Mouse (Mus musculus) MEL (cell line): ENCODE data around the gene Fuom. TPM values are rescaled to one million over a fixed set of nuclear protein-coding genes. Genes with fewer than 3 reads are reported as not detected.

ENCODE experiments used
- DNase-seq: peaks from one replicate; pipeline ENCODE4 v3.0.0; 2011; ENCODE audit warnings: low read depth, low spot score
- H3K27ac ChIP-seq: 2 replicates; pipeline ENCODE4 v1.5.1; 2012; ENCODE audit warnings: low read depth, mild to moderate bottlenecking, control low read depth, low read length, moderate library complexity; ENCODE audit not compliant: control insufficient read depth
- H3K27me3 ChIP-seq, 2 experiments: fragments of 150-350 bp in 1 of 2; sonication (generic) in 1 of 2; 2 replicates each; pipeline ENCODE4 v1.6.1; 2012; ENCODE audit warnings: low read length in 2 of 2, mild to moderate bottlenecking in 2 of 2, improper control_type of control experiment in 1 of 2, moderate library complexity in 1 of 2; ENCODE audit not compliant: insufficient read depth in 2 of 2, control insufficient read depth in 1 of 2
- H3K36me3 ChIP-seq, 2 experiments: 2 replicates each; pipeline ENCODE4 v1.6.1; 2012 to 2014; ENCODE audit warnings: low read length in 2 of 2, improper control_type of control experiment in 1 of 2, inconsistent platforms in 1 of 2, mild to moderate bottlenecking in 1 of 2; ENCODE audit not compliant: insufficient read depth in 2 of 2, control insufficient read depth in 1 of 2
- H3K4me1 ChIP-seq, 2 experiments: fragments of 150-350 bp in 1 of 2; sonication (generic) in 1 of 2; 2 replicates each; pipeline ENCODE4 v1.6.1; 2012; ENCODE audit warnings: low read length in 2 of 2, improper control_type of control experiment in 1 of 2, mild to moderate bottlenecking in 1 of 2; ENCODE audit not compliant: insufficient read depth in 2 of 2, control insufficient read depth in 1 of 2
- H3K4me3 ChIP-seq, 2 experiments: fragments of 150-350 bp in 1 of 2; sonication (generic) in 1 of 2; 2 replicates each; pipeline ENCODE4 v1.5.1; 2012; ENCODE audit warnings: low read depth in 2 of 2, low read length in 2 of 2, mild to moderate bottlenecking in 2 of 2, moderate library complexity in 2 of 2, control low read depth in 1 of 2, improper control_type of control experiment in 1 of 2; ENCODE audit not compliant: control insufficient read depth in 1 of 2, insufficient read depth in 1 of 2
- H3K79me2 ChIP-seq: 2 replicates; pipeline ENCODE4 v1.6.1; 2012; ENCODE audit warnings: mild to moderate bottlenecking, low read length, moderate library complexity; ENCODE audit not compliant: control insufficient read depth, poor library complexity, insufficient read depth
- H3K9ac ChIP-seq: 2 replicates; pipeline ENCODE4 v1.6.1; 2012; ENCODE audit warnings: low read depth, mild to moderate bottlenecking, control low read depth, low read length, moderate library complexity; ENCODE audit not compliant: control insufficient read depth, poor library complexity, severe bottlenecking
- H3K9me3 ChIP-seq: fragments of 150-350 bp; sonication (generic); replicated peaks from 2 replicates; pipeline ENCODE4 v1.6.1; 2012; ENCODE audit warnings: mild to moderate bottlenecking, low read length, improper control_type of control experiment, moderate library complexity; ENCODE audit not compliant: insufficient read depth
- CTCF ChIP-seq, 3 experiments: IDR thresholded peaks in 2 of 3; conservative IDR thresholded peaks in 1 of 3; 2 replicates each; pipeline ENCODE4 v1.5.1; 2011 to 2012; ENCODE audit warnings: low read length in 3 of 3, low read depth in 2 of 3, mild to moderate bottlenecking in 2 of 3, improper control_type of control experiment in 1 of 3, inconsistent platforms in 1 of 3, mixed read lengths in 1 of 3, moderate library complexity in 1 of 3; ENCODE audit not compliant: control insufficient read depth in 1 of 3, insufficient read depth in 1 of 3, poor library complexity in 1 of 3, severe bottlenecking in 1 of 3
- E2F4 ChIP-seq: IDR thresholded peaks from 2 replicates; pipeline ENCODE4 v1.6.1; 2011; ENCODE audit warnings: low read depth, low read length, improper control_type of control experiment, borderline replicate concordance
- ELF1 ChIP-seq: IDR thresholded peaks from 2 replicates; pipeline ENCODE4 v1.6.1; 2014; ENCODE audit warnings: low read depth, mild to moderate bottlenecking, inconsistent platforms, low read length, improper control_type of control experiment, moderate library complexity
- ETS1 ChIP-seq: IDR thresholded peaks from 2 replicates; pipeline ENCODE4 v1.6.1; 2012; ENCODE audit warnings: low read depth, mild to moderate bottlenecking, inconsistent platforms, low read length, improper control_type of control experiment, moderate library complexity
- HCFC1 ChIP-seq: IDR thresholded peaks from 2 replicates; pipeline ENCODE4 v1.6.1; 2012; ENCODE audit warnings: low read depth, mild to moderate bottlenecking, inconsistent platforms, low read length, improper control_type of control experiment, moderate library complexity
- JUND ChIP-seq: IDR thresholded peaks from 2 replicates; pipeline ENCODE4 v1.6.1; 2011; ENCODE audit warnings: low read depth, mild to moderate bottlenecking, improper control_type of control experiment, low read length
- MAZ ChIP-seq: IDR thresholded peaks from 2 replicates; pipeline ENCODE4 v1.6.1; 2012; ENCODE audit warnings: low read depth, mild to moderate bottlenecking, inconsistent platforms, low read length, improper control_type of control experiment
- NELFE ChIP-seq: IDR thresholded peaks from 2 replicates; pipeline ENCODE4 v1.6.1; 2011; ENCODE audit warnings: low read depth, low read length, improper control_type of control experiment
- POLR2AphosphoS2 ChIP-seq: IDR thresholded peaks from 2 replicates; pipeline ENCODE4 v1.6.1; 2011; ENCODE audit warnings: low read length, improper control_type of control experiment
- POLR2AphosphoS5 ChIP-seq: IDR thresholded peaks from 2 replicates; pipeline ENCODE4 v1.6.1; 2012; ENCODE audit warnings: low read depth, borderline replicate concordance, mild to moderate bottlenecking, inconsistent platforms, low read length, moderate library complexity, mixed read lengths
- RAD21 ChIP-seq: IDR thresholded peaks from 2 replicates; pipeline ENCODE4 v1.6.1; 2011; ENCODE audit warnings: mild to moderate bottlenecking, low read depth, low read length, improper control_type of control experiment
- SIN3A ChIP-seq: IDR thresholded peaks from 2 replicates; pipeline ENCODE4 v1.6.1; 2012; ENCODE audit warnings: low read length, improper control_type of control experiment, inconsistent platforms
- SMC3 ChIP-seq: IDR thresholded peaks from 2 replicates; pipeline ENCODE4 v1.6.1; 2011; ENCODE audit warnings: low read depth, low read length, improper control_type of control experiment
- TAL1 ChIP-seq: IDR thresholded peaks from 2 replicates; pipeline ENCODE4 v1.6.1; 2012; ENCODE audit warnings: mild to moderate bottlenecking, inconsistent platforms, low read length, moderate library complexity, mixed read lengths
- TBP ChIP-seq: IDR thresholded peaks from 2 replicates; pipeline ENCODE4 v1.8.0; 2011; ENCODE audit warnings: low read depth, low read length, improper control_type of control experiment
- USF1 ChIP-seq: IDR thresholded peaks from 2 replicates; pipeline ENCODE4 v1.6.1; 2014; ENCODE audit warnings: low read depth, mild to moderate bottlenecking, inconsistent platforms, low read length, improper control_type of control experiment, moderate library complexity
- USF2 ChIP-seq, 2 experiments: IDR thresholded peaks; 2 replicates each; pipeline ENCODE4 v1.6.1; 2011 to 2012; ENCODE audit warnings: improper control_type of control experiment in 2 of 2, low read length in 2 of 2, borderline replicate concordance in 1 of 2, inconsistent platforms in 1 of 2, low read depth in 1 of 2, mild to moderate bottlenecking in 1 of 2; ENCODE audit not compliant: insufficient read depth in 1 of 2
- ZC3H11A ChIP-seq: IDR thresholded peaks from 2 replicates; pipeline ENCODE4 v1.6.1; 2012; ENCODE audit warnings: low read depth, mild to moderate bottlenecking, inconsistent platforms, low read length, improper control_type of control experiment
- ZMIZ1 ChIP-seq: IDR thresholded peaks from 2 replicates; pipeline ENCODE4 v1.6.1; 2012; ENCODE audit warnings: low read depth, mild to moderate bottlenecking, inconsistent platforms, low read length, improper control_type of control experiment, moderate library complexity
- polyA plus RNA-seq, 2 experiments: library from polyadenylated mRNA; stranded (reverse) in 1 of 2; unstranded in 1 of 2; fragments of >175 nt in 1 of 2; fragments of >200 nt in 1 of 2; gene quantifications; 2 replicates each; pipeline versions ENCODE4 v1.2.1 to v1.2.4; 2012; ENCODE audit warnings: low replicate concordance in 2 of 2, low read depth in 1 of 2; ENCODE audit not compliant: insufficient read length in 2 of 2, insufficient read depth in 1 of 2, missing spikeins in 1 of 2
- total RNA-seq: library from RNA; depleted of rRNA; stranded (reverse); fragments of 300-350 nt; gene quantifications from 2 replicates; pipeline ENCODE4 v1.2.3, GENCODE M21; 2012

The Fuom gene
- total and polyA plus RNA-seq, 3 experiments: 1.1 to 10.9 TPM; not detected in 1

GRCm38 (mm10) chr7:140063092-140063491 is 39.1 kb downstream of the Fuom start:
- H3K27me3 ChIP-seq: no peaks in the 10 kb centered on the region
- TF ChIP-seq ZC3H11A (peak; percentile 82), MAZ (no peak), HCFC1 (no peak), TAL1 (no peak), E2F4 (no peak), TBP (peak; percentile 56; the same call in 1 of the 2 replicates), JUND (peak; percentile 70; the same call in 1 of the 2 replicates), USF1 (no peak), ELF1 (no peak), NELFE (0 out of 2 replicates have a peak, but pooled peaks have one; percentile 28), RAD21 (peak; percentile 78), SIN3A (no peak), ZMIZ1 (no peak), ETS1 (no peak), POLR2AphosphoS2 (no peak), USF2 (IDR thresholded peaks at IDR 0.05; ENCODE audit: borderline replicate concordance in 1 of 2, insufficient read depth in 1 of 2, low read depth in 1 of 2, low read length in 2 of 2) (no peak), SMC3 (peak; percentile 95), CTCF (IDR thresholded peaks at IDR 0.05 in 2 of 3, conservative IDR thresholded peaks at IDR 0.05 in 1 of 3; ENCODE audit: control insufficient read depth in 1 of 3, insufficient read depth in 1 of 3, low read depth in 2 of 3, low read length in 3 of 3, poor library complexity in 1 of 3, severe bottlenecking in 1 of 3) (peak; percentile 74 to 92 (median 80))
- TF ChIP-seq, all 39 proteins: peak for 7

GRCm38 (mm10) chr7:140062307-140062706 is 39.9 kb downstream of the Fuom start:
- H3K4me1 ChIP-seq: no peaks in the 10 kb centered on the region
- no peaks in the 10 kb centered on the region for H3K9me3 ChIP-seq
- no peaks in the 10 kb centered on the region for H3K36me3 ChIP-seq
- H3K79me2 ChIP-seq: no peaks in the 10 kb centered on the region
- no peaks in the 10 kb centered on the region; a peak in 1 of 4 replicates for H3K27me3 ChIP-seq
- no peak overlapping the region for H3K27ac ChIP-seq
- no peak overlapping the region for H3K4me3 ChIP-seq
- TF ChIP-seq ELF1: no peak
- no peak for TF ChIP-seq POLR2AphosphoS5
- TF ChIP-seq CTCF (IDR thresholded peaks at IDR 0.05 in 2 of 3, conservative IDR thresholded peaks at IDR 0.05 in 1 of 3; ENCODE audit: control insufficient read depth in 1 of 3, insufficient read depth in 1 of 3, low read depth in 2 of 3, low read length in 3 of 3, poor library complexity in 1 of 3, severe bottlenecking in 1 of 3): peak in 2 of 3 experiments; percentile 32 to 39; a peak in 4 of 6 replicates
- TF ChIP-seq SMC3: peak; percentile 41
- DNase-seq: no peak
- no peak overlapping the region for H3K9ac ChIP-seq

More at GRCm38 (mm10) chr7:140063092-140063491, 39.1 kb downstream of the Fuom start:
- Histone ChIP-seq H3K79me2 (no peaks in the 10 kb centered on the region), H3K36me3 (no peaks in the 10 kb centered on the region), H3K9ac (no peak overlapping the region), H3K27ac (no peak overlapping the region), H3K9me3 (no peaks in the 10 kb centered on the region), H3K4me3 (no peak overlapping the region), H3K4me1 (no peaks in the 10 kb centered on the region)
- DNase-seq: peak; percentile 82
